Mouse (Mus musculus) sigmoid colon, adult 10 weeks (tissue): ENCODE data around the gene Ptgfrn. TPM values are rescaled to one million over a fixed set of nuclear protein-coding genes. Genes with fewer than 3 reads are reported as not detected.

Source experiments
- polyA plus RNA-seq: library from polyadenylated mRNA; stranded (reverse); fragments of 350-450 nt; fragmentation: Illumina TruSeq; extraction: RNeasy Lipid Tissue Mini Kit (QIAGEN cat#74804); gene quantifications from one replicate; pipeline ENCODE4 v1.2.3, GENCODE M21; 2014; ENCODE audit warnings: low read depth, low replicate concordance

The Ptgfrn gene
- polyA plus RNA-seq = 40.7 TPM

DNA sequence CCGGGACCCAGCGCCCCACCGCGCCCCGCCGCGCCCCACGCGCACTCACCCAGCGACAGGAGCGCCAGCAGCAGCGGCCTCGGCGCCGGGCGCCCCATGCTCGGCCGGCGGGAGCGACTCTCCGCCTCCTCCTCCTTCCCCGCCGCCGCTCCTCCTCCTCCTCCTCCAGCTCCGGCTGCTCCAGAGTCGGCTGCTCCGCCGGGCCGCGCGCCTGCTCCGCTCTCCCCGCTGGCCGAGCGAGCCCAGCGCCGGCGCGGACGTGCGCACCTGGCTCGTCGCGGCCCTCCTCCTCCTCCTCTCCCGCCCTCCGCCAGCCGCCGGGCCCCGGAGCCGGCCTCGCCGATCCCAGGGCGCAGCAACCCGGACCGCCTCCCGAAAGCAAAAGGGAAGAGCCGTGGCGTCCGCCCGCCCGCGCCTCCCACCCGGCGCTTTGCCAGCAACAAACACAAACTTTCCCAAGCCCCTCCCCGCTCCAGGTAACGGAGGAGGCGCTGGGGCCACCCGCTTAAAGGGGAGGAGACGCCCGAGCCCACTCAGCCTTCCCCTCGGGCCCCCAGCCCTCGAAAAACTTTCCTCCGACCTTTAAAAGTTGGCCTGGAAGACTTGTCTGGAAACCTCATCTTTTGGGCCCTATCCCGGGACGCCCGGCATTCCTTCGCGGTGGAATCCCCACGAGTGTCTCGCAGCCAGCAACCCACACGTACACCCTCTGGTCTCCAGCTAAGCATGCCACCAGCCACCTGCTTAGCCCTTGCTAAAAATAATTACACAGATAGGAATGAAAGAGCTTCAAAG, at the start of gene Ptgfrn:
Gene Ptgfrn, minus strand, starts transcription at position 236 of the 795 bp plus-strand sequence.

GRCm38 (mm10) chr3:101029339-101029738, 80.7 kb downstream of the Ptgfrn start, which contains the start of gene Cd101:
Gene Cd101 (minus strand): TSS chr3:101029556.

Other genes starting within 250 kb of the Ptgfrn start
- gene Trim45, start 188.1 kb downstream of the Ptgfrn start, polyA plus RNA-seq = 0.28 TPM
- gene Ttf2, start 140.6 kb downstream of the Ptgfrn start, polyA plus RNA-seq = 2.7 TPM
- gene Cd101, start 80.7 kb downstream of the Ptgfrn start, polyA plus RNA-seq = 0.22 TPM
- 4.8 TPM for gene Cd2, start 177.7 kb upstream of the Ptgfrn start, polyA plus RNA-seq